Mouse (Mus musculus): ENCODE measurements around the gene Creb3. TPM values are rescaled to one million over a fixed set of nuclear protein-coding genes. Genes with fewer than 3 reads are reported as not detected.

The Creb3 gene
- polyA plus RNA-seq, 1 experiment, result 95.1 TPM

- Histone ChIP-seq H3K4me3 (replicated peaks; ENCODE audit: extremely low read depth, low read depth, low read length) (no peak overlapping the region), H3K4me1 (ENCODE audit: control insufficient read depth, insufficient read depth, low read length) (no peaks in the 10 kb centered on the region)
- no peak for DNase-seq
- 57% methylated on average over 10 of the region's 10 CpGs for WGBS
- TF ChIP-seq CTCF (IDR thresholded peaks at IDR 0.05; ENCODE audit: insufficient read depth, low read length), result no peak
- no peak for TF ChIP-seq POLR2A (IDR thresholded peaks at IDR 0.05; ENCODE audit: borderline replicate concordance, extremely low read depth, low read depth, low read length)
Measured at GRCm38 (mm10) chr4:43612534-43612933, 50.4 kb downstream of the Creb3 start.

DNA sequence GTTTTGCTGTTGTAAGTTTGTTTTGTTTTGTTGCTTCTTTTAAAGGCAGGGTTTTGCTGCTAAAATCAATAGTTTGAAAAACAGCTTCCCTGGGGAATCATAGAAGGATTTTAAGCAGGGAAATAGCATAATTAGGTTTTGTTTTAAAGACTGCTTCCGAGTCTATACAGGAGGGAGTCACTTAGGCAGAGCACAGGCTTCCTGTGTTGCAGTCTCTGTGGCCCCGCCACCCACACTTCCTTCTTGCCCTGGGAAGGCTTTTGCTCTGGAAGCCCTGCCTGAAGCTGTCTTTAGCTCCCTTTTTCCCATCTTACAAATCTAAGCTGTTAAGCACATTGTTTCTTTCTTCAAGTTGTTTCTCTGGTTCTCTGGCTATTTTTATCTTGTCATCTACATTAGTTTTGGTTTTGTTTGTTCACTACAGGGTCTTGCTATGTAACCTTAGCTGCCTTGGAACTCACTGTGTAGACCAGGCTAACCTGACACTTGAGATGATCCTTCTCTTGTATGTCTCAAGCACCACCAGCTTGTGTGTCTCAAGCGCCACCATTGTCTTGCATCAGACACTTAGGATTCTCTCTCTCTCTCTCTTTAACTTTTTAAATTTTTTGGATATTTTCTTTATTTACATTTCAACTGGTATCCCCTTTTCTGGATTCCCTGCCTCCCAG is 51.1 kb downstream of the Creb3 start:
- TF ChIP-seq CTCF (IDR thresholded peaks at IDR 0.05; ENCODE audit: insufficient read depth, low read length), result no peak
- no peaks in the 10 kb centered on the region for H3K4me1 ChIP-seq (ENCODE audit: control insufficient read depth, insufficient read depth, low read length)
- no peak for DNase-seq
- no peak overlapping the region for H3K4me3 ChIP-seq (replicated peaks; ENCODE audit: extremely low read depth, low read depth, low read length)
- WGBS, result 44% methylated on average over 3 of the region's 3 CpGs

Other genes starting within 250 kb of the Creb3 start
- gene Rusc2, start 180.4 kb upstream of the Creb3 start, polyA plus RNA-seq (2012; rRNA removed), result 91.1 and 92.8 TPM in 2 replicates
- gene Fam166b, start 133.2 kb upstream of the Creb3 start, polyA plus RNA-seq (2012; rRNA removed), result 14.4 and 15.8 TPM in 2 replicates
- gene Tesk1, start 120.4 kb upstream of the Creb3 start, polyA plus RNA-seq (2012; rRNA removed), result 83.6 and 83.9 TPM in 2 replicates
- 3.4 and 6.2 TPM in 2 replicates for gene Cd72, start 107.7 kb upstream of the Creb3 start, polyA plus RNA-seq (2012; rRNA removed)
- gene Sit1, start 78.6 kb upstream of the Creb3 start, polyA plus RNA-seq (2012; rRNA removed), result 0.85 and 1.2 TPM in 2 replicates
- 191 and 235 TPM in 2 replicates for gene Ccdc107, start 69.4 kb upstream of the Creb3 start, polyA plus RNA-seq (2012; rRNA removed)
- 4.7 and 6.9 TPM in 2 replicates for gene Arhgef39, start 62.6 kb upstream of the Creb3 start, polyA plus RNA-seq (2012; rRNA removed)
- gene Car9, start 55.4 kb upstream of the Creb3 start, polyA plus RNA-seq (2012; rRNA removed), result 1.8 and 1.9 TPM in 2 replicates
- gene Tpm2, start 38.6 kb upstream of the Creb3 start, polyA plus RNA-seq (2012; rRNA removed), result 32.3 and 129 TPM in 2 replicates
- gene Tln1, start 359 bp downstream of the Creb3 start, polyA plus RNA-seq (2012; rRNA removed), result 179 and 197 TPM in 2 replicates
- 39.0 and 47.3 TPM in 2 replicates for gene Rgp1, start 16.4 kb downstream of the Creb3 start, polyA plus RNA-seq (2012; rRNA removed)
- 19.4 and 26.0 TPM in 2 replicates for gene Gba2, start 16.5 kb downstream of the Creb3 start, polyA plus RNA-seq (2012; rRNA removed)
- gene Msmp, start 22.2 kb downstream of the Creb3 start, polyA plus RNA-seq (2012; rRNA removed), result 0.24 TPM in 1 of 2 replicates, not detected in the other
- gene Npr2, start 69.6 kb downstream of the Creb3 start, polyA plus RNA-seq (2012; rRNA removed), result 77.5 and 97.5 TPM in 2 replicates
- gene Spag8, start 91.3 kb downstream of the Creb3 start, polyA plus RNA-seq (2012; rRNA removed), result 12.1 and 14.7 TPM in 2 replicates
- 61.6 and 71.6 TPM in 2 replicates for gene Hint2, start 94.1 kb downstream of the Creb3 start, polyA plus RNA-seq (2012; rRNA removed)
- 13.1 and 17.3 TPM in 2 replicates for gene Tmem8b, start 106.6 kb downstream of the Creb3 start, polyA plus RNA-seq (2012; rRNA removed)
- 0.04 and 0.15 TPM in 2 replicates for gene Fam221b, start 106.8 kb downstream of the Creb3 start, polyA plus RNA-seq (2012; rRNA removed)
- gene Olfr70, start 138.5 kb downstream of the Creb3 start, polyA plus RNA-seq (2012; rRNA removed), result not detected in 2 replicates
- 0.37 and 0.67 TPM in 2 replicates for gene Olfr71, start 147.9 kb downstream of the Creb3 start, polyA plus RNA-seq (2012; rRNA removed)
- 14.4 and 15.1 TPM in 2 replicates for gene Hrct1, start 164.9 kb downstream of the Creb3 start, polyA plus RNA-seq (2012; rRNA removed)
- 5.7 and 9.4 TPM in 2 replicates for gene Spaar, start 167.7 kb downstream of the Creb3 start, polyA plus RNA-seq (2012; rRNA removed)
- gene Olfr159, start 208.7 kb downstream of the Creb3 start, polyA plus RNA-seq (2012; rRNA removed), result 0.13 TPM in 1 of 2 replicates, not detected in the other